Mouse (Mus musculus) 3T3-L1 (cell line): ENCODE measurements around the gene Naga.

Experiments used
- DNase-seq: peaks from one replicate; pipeline ENCODE4 v3.0.0-alpha.2; 2015; ENCODE audit warnings: low read depth, low spot score

The Naga gene

DNA sequence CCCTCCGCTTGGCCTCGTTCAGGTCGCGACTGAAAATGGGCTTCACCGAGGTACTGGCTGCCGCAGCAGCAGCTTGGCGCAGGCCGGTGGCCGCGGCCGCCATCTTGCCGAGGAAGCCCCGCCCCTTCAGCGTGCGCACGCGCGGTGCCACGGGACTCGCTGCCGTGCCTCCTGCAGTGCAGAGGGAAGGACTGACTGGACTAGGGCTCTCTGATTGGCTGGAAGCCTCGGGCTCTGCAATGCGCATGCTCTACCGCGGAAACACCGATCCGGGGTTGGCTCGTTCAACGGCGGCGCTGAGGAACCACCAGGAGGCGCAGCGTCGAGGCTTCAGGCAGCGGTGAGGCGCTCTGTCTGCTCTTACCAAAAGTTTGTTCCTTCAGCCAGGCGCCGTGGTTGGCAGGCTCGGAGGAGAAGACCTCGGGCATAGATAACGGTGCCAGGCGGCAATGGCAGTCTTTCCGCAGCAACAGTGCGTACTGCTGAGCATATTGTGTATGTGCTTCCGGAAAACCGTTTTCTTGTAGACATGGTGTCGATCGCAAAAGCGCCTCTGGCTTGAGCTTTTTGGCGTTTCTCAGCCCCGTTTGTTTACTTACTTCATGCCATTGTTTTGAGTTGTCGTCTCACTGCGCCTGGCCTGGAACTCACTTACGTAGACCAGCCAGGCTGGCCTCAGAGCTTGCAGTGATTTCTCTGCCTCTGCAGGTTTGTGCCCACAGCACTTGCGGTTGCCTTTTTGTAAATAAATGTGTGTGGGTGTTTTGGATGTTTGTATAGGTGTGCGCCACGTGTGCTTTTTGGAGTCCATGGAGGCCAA, 15.6 kb upstream of the Naga start, which contains the start of gene Ndufa6:
TSS of gene Ndufa6 (minus strand) at position 197 of the 820 bp plus-strand sequence.
- DNase-seq = peak; percentile 97

DNA sequence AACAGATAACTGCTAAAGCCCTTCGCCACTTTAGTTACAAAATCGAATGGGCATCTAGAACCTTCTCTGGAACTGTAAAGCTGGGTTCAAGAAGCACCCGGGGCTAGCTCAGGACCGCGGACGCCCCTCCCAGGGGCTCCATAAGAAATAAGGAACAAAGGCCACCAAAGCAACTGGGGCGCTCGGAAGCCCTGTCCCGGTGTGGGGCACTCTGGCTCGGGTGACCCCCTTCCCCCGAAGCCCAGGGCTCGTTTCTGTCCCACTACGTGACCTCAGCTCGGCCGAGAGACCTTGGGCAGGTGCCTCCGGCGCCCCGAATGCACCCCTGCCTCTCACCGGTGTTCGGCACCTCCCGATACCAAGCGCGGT, 15.0 kb upstream of the Naga start:
- no peak for DNase-seq

DNA sequence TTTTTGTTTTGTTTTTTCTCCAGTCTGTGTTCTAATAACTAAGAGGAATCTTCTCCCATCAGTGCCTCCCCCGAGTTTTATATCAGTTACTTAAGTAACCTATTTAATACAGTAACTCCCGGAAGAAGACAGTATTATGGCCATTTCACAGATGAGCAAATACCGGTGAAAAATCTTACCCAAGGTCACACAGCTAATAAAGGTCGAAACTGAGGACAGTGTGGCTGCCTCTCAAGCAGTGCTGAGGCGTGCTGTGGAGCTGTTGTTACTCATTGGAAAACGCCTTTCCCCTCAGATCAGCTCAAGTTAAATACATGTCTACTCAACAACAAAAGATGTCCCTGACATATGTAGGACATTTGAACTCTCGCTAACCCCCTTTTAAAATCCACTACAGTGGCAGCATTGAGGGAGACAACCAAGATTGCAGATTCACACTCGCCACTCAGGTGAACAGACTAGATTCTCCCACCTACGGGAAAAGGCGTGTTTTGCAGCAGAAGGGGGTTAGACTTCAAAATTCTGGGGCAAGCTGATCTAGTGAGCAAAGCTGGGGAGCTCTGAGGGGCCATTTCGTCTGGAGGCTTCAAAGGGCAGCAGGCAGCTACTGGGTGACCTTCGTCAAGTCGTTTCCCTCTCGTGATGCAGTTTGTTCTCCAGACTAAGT, 14.5 kb upstream of the Naga start:
- DNase-seq = peak; percentile 16

DNA sequence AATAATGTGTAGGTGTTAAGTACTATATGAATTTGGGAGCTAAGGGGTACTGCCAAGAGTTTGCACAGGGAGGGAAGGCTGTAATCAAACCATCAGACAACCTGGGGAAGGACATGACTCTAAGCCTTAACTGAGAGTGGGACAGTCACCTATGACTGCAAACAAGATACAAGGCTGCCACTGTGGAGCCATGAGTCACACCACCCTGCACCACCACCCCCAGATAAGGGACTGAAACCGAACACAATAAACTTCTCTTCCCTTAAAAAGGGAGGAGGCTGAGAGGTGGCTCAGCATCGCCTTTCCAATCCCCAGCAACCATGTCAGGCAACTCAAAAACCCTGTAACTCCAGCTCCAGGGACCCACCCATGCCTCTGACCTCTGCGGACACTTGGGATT, 12.8 kb upstream of the Naga start:
- no peak for DNase-seq

DNA sequence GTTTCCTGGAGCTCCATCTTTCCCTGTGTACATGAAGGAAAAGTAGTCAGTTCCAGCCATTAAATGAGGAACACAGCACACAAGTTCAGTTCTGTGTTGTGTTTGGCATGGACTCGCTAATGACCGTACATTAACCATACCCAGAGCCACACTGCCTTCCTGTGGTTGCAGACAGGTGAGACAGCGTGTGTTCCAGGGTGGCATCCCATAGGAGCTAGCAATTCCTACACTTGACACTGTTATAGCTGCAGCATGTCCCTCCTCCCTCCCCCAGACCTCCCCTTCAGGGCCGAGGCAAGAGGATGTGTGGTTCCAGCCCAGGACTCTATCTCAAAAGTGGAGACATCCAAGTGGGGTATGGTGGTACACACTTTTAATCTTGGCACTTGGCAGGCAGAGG, 11.6 kb upstream of the Naga start:
- DNase-seq = no peak

DNA sequence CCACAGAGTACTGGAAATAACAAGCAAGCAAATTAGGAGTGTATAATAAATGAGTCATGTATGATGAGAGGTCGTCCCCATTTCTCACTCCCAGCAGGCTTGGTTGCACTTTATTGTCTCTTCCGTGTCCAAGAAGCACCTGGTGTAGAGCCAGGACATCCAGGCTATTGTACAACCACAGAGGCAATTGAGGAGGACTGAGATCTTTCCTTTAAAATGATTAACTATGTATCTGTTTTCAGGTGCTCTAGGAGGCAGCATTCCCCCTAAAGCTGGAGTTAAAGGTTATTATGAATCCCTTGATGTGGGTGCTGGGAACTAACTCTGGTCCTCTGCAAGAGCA, 10.2 kb upstream of the Naga start:
- DNase-seq = no peak

DNA sequence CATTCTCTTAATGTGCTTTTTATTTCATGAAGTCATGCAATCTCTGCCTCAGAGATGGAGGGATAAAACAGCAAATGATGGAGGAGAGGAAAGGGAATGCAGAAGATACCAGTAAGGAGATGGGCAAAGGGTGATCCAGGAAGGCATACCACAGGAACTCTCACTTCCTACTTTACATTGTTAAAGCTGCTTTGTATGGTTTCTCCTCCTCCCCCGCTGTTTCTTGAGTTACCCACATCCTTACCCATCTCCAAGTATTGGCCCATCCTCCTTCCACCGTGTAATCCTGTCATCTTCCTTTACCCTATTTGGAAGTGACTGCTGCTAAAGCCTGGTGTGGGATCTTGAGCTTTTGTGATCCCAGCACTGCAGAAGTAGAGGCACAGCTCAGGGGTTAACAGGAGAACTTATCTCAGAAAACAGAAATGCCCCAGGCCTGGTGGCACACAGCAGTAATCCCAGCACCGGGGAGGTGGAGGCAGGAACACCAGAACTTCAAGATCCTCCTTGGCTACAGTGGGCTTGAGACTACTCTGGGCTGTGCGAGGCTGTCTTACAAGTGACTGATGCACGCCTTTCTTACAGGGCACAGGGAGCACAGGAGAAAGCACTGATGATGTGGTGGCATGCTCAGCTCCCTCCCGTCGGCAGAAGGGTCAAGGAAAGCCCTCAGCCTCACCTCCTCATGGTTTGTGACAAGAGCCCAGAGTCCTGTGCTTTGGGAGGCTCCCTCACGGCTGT, 9.7 kb upstream of the Naga start:
- DNase-seq = no peak

DNA sequence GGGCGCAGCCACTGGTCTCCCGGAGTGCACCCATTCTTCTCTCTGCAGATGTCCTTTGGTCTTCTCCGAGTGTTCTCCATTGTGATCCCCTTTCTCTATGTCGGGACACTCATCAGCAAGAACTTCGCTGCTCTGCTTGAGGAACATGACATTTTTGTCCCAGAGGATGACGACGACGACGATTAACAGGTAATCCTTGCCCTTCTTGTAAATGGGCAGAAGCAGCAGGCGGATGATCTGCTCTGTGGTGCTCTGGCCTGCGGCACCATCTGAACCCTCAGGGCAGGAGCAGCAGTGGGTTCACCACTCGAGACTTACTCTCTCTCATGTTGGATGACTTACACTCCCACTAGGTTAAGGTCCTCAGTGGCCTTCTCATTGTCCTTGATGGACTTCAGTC, 9.1 kb upstream of the Naga start:
- DNase-seq = no peak

DNA sequence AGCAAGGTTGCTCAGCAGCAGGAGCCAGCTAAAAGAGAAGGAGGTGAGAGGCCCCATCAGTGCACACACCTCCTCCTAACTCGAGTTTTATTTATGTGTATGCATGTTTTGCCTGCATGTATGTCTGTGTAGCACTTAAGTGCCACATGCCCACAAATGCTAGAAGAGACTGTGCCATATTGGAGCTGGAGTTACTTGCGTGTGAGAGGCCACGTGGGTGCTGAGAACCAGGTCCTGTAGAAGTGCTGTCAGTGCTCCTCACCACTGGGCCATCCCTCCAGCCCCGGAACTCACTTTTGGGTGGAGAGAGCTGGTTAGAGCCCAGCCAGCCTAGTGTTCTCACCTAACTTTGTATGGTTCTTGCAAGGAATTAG, 8.6 kb upstream of the Naga start:
- no peak for DNase-seq

DNA sequence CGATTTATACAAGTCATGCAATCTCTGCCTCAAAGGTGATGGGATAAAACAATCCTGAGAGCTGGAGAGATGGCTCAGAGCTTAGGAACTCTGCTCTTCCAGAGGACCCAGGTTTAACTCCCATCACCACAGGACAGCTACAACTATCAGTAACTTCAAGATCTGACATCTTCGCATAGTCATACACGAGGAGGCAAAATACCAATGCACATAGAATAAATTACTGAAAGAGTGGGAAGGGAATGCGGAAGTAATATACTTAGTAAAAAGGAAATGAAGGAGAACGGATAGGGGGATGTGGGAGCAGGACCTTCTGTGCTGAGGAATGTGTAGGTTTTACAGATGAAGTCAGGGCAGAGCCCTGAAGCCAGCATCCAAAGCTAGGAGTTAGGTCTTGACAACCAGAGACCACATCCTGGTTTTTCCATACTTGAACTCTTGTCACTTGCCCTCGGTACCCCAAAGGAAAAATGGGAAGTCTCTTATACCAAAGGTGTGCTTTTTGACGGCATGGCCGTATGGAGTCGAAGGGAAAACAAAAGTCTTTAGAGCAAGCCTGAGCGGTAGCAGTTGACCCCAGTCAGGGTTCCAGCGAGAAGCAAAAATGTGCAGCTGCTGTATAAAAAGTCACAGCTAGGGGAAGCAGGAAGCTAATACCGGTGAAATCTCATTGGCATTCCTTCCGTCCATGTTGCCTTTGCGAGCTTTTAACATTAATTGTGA, 8.0 kb upstream of the Naga start:
- DNase-seq = peak; percentile 50

DNA sequence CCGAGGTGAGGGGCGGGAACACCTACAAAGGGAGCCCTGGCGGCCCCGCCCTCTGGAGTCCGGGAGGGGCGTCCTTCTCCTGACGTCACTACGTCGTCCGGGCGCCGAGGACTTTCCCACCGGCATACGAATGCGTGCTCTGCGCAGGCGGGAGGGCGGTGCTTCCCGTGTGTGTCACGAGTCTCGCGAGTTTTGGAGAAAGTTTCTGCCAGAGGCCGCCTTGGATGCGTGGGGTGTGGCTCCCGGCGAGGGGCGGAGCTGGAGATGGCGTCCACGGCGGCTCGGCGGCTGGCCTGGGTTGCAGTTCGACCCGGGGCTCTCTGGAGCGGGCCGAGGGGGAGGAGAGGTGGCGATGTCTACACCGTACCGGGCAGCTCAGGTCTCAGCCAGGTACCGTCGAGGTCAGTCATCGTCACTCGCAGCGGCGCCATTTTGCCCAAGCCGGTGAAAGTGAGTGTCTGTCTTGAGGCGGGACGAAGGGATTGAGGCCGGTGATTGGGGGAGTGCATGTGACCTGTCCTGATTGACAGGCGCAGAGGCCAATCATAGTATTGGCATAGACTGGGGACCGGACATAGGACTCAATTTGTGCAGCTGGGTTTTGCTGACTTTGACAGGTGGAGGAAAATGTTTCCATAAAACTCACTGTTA, 7.2 kb upstream of the Naga start:
- peak; percentile 99 for DNase-seq

DNA sequence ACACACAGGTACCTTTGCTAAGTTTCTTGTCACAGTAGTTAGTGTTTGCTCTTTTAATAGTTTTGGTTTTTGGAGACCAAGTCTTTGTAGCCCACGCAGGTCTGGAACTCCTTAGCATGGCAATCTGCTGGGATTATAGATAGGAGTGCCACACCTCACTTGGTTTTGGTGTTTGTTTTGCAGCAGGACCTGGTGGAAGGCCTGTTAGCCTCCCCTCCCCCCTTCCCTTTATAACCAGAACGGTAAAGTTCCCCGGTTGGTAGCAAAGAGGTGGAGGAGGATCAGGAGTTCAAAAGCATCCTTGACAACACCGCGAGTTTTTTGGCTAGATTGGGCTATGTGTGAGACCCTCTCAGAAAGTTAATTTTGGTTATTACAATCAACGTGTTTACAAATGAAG, 6.2 kb upstream of the Naga start:
- no peak for DNase-seq

DNA sequence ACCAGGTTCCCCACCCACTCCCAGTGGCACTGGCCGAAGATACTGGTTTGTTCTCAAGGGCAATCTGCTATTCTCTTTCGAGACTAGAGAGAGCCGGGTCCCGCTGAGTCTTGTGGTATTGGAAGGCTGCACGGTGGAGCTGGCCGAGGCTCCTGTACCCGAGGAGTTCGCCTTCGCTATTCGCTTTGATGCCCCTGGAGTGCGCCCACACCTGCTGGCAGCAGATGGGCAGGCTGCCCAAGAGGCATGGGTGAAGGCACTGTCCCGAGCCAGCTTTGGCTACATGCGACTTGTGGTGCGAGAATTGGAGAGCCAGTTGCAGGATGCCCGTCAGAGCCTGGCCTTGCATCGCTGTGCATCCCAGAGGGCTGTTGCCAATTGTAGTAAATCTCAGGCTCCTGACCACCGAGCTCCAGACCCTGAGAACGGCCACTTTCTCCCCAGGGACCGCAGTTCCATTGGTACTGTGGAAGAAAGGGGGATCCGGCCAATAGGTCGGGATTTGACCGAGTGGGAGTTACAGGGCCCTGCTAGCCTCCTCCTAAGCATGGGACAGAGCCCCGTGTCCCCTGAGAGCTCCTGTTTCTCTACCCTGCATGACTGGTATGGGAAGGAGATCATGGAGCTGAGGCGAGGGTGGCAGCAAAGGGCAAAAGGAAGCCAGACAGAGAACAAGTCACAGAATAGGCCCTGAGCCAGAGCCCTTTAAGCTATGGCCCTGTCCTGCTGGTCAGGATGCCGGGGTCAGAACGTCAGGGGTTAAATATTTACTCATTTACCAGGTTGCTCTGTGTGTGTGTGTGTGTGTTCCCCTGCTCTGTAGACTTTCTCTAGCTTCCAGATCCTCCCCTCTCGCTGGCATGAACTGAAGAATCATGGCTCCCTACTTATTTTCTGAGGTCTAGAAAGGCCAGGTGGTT, 4.9 kb upstream of the Naga start:
- DNase-seq = no peak

DNA sequence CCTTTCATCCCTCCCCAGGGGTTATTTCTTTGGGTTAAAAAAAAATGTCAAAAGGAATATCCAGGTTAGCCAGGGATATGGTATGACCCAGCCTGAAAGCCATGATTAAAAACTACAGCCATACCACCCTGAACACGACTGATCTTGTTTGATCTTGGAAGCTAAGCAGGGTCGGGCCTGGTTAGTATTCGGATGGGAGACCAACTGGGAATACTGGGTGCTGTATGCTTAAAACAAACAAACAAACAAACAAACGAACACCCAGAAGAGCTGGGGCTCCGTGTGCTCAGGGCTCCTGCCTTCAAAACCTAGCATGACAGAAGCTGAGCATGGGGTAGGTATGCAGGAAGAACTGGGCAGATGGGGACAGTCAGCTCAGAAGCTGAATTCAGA, 3.8 kb upstream of the Naga start:
- DNase-seq = no peak

DNA sequence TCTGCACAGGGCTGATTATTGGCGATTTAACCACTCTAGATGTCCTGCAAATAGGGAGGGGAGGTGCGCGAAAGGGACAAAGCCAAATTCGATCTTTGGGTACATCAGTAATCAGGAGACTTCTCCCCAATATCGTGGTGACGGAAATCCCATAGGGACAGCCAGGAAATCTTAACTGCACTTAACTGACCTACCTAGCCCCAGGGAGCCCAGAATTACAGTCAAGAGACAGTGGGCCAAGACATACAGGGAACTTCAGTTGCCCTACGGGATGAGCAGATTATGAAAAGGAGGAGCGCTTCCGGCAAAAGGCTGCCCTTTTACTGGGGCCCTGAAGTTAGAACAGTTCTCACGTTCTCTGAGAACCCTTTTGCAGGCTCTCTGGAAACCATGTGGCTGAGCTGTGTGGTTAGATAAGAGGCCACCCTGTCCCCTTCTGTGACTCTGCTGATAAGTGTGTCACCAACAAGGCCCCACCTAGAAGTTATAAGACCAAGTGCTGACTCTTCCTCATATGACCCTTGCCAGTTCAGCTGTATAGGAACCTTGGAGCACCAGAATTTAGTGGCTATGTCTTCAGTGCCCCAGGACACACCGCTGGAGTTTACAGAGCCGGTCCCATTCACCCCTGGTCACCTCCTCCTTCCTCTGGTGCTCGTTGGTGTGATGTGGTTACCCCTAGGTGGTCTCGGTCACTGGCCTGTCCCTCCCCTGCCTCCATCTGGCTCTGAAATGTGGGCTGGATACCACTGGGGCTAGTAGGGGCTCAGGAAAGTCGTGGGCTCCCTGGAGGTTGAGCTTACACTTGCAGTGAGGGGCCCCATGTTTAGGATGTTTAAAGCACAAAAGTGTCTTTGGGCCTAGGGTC, 3.2 kb upstream of the Naga start:
- DNase-seq = no peak

DNA sequence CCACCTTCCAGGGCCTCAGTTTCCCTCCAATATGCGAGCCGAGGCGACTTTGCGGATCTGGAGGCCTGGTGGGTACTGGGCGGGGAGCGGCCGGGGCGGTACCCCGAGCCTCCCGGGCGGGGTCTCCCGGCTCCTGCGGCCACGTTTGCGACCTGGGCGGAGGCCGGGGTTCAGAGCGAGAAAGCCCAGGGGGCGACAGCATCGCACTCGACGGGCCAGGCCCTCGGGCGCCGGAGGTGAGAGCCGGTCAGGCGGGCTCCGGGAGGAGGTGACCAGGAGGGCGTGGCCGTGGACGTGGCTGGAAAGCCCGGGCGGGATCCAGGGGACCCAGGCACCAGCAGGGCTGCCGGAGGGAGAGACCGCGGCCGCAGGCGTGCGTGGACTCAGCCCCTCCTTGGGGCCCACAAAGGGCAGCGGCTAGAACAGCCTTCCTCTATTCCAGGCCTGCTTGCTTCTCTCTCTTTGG, 2.3 kb upstream of the Naga start:
- peak; percentile 41 for DNase-seq

DNA sequence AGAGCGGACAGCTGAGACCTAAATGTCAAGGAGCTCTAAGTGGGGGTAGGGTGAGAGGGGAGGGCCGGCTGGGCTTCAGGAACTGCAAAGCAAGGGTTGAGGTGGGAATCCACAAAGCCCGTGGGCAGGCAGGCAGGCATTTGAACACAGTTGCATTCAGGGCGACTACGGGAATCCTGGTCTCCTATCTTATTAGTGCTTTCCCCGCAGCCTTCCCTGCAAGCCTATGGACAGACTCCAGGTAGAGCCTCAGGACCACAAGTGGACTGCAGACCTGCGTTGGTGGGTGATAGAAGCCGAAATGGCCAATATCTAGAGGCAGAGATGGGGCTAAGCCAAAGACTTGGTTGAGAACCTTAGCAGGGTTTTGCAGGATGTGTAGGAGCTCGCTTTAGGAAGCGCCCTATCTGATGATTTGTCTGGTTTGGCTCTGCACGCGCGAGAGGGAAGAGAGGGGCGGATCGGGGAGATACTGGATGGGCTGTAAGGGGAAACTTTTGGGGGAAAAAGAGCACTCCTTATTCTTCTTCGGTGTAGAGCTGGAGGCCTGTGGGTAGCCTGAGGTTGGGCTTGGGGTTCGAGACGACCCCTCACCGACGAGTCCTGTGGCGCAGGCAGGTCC, 1.8 kb upstream of the Naga start:
- DNase-seq = peak; percentile 14

DNA sequence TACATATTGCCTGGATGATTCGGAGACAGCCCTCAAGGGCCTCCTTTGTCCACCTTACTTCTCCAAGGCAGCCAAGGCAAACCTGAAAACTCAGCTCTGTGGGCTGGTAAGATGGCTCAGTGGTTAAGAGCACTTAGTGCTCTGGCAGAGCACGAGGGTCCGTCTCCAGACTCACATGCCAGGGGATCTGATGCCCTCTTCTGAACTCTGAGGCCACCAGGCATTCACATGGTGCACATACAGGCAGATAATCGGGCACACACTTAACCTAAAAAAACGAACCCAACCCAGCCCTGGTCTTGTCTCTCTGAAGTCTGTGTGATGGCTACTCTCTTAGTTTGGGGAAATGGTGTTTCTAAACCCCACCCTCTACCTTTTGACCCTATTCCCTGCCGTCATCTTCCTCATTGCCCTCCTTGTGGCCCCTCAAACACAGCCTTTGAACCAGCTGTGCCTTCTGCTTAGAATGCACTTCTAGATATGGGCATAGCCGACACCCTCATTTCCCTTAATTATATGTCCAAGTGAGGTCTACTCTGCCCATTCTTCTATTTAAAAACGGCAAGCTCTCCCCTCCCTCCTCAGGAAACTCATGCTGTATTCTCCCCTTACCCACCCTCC, 1.0 kb upstream of the Naga start:
- no peak for DNase-seq

DNA sequence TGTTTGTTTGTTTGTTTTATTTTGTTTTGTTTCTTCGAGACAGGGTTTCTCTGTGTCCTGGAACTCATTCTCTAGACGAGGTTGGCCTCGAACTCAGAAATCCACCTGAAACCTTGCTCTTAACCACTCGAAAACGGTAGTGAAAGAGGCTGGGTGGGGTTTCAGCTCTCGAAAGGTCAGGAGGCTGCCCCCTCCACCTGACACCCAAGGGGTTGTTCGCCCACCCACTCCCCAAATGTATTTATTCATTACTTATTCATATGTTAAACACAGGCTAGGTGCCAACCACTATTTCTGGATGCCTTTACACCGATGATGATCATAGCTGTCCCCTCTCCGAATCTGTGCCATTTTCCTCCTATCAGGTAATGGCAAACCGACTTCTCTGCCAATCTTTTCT, 425 bp upstream of the Naga start:
- DNase-seq = no peak
